Comparison of ENCODE assay signal across 8 mouse cellular contexts in the genomic region with DNA sequence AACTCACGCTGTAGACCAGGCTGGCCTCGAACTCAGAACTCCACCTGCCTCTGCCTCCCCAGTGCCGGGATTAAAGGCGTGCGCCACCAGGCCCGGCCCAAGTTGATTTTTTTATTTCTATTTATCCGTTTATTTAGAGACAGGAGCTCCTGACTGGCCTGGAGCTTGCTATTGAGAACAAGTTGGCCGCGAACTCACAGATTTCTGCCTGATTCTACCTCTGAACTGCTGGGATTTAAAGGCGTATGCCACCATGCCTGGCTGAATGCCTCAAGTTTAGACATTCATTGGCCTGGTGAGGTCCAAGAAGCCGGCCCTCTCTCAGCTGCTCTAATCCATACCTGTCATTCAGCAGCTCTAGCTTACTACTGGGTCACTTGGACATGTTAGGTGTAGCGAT. TPM values are rescaled to one million over a fixed set of nuclear protein-coding genes. Genes with fewer than 3 reads are reported as not detected.
DNase-seq lines count a peak whose midpoint lies in the region; ATAC-seq and TF ChIP-seq lines count a peak whose summit lies in the region.

No protein-coding gene starts in this region.

- TF ChIP-seq CTCF in E14TG2a.4 (conservative IDR thresholded peaks at IDR 0.05; ENCODE audit: low read length): no peak

- no peak for ATAC-seq in heart, embryonic 14.5 days (ENCODE audit: insufficient number of reproducible peaks, insufficient read depth, low FRiP score, low read depth)
- ATAC-seq in forebrain, embryonic 13.5 days: no peak
- ATAC-seq in liver, embryonic 12.5 days: no peak

- peak overlapping the region; percentile 52 for H3K9ac ChIP-seq in heart, embryonic 14.5 days (ENCODE audit: low read length)
- no peak overlapping the region for H3K9ac ChIP-seq in forebrain, embryonic 13.5 days
- H3K9ac ChIP-seq in liver, embryonic 12.5 days: peak overlapping the region; percentile 71

- intact Hi-C loops in heart, postnatal 14 days (cut with DNase I): no loop called here
- intact Hi-C loops in gastrocnemius, postnatal 36 days (cut with DNase I): no loop called here

- peak overlapping the region in 1 of 2 experiments; percentile 88; a peak in 2 of 4 replicates for H3K27ac ChIP-seq in heart, embryonic 14.5 days (replicated peaks in 1 of 2; ENCODE audit: control insufficient read depth in 1 of 2, insufficient read depth in 1 of 2, low read depth in 2 of 2, low read length in 2 of 2)
- peak overlapping the region; percentile 83; the same call in 1 of the 2 replicates for H3K27ac ChIP-seq in forebrain, embryonic 13.5 days
- peak overlapping the region; percentile 94 for H3K27ac ChIP-seq in liver, embryonic 12.5 days

- H3K9me3 ChIP-seq in heart, embryonic 14.5 days (ENCODE audit: control insufficient read depth, low read length): no peaks in the 10 kb centered on the region
- H3K9me3 ChIP-seq in E14TG2a.4 (ENCODE audit: low read length): no peaks in the 10 kb centered on the region
- H3K9me3 ChIP-seq in forebrain, embryonic 13.5 days (replicated peaks): no peaks in the 10 kb centered on the region
- no peaks in the 10 kb centered on the region for H3K9me3 ChIP-seq in liver, embryonic 12.5 days (replicated peaks)

- no peak for DNase-seq in heart, postnatal 14 days
- DNase-seq in ovary, postnatal 36 days (ENCODE audit: low spot score): no peak
- DNase-seq in gastrocnemius, postnatal 36 days: no peak
- no peak for DNase-seq in adrenal gland, postnatal 4 days (ENCODE audit: low spot score in 2 of 2)

- peaks cover 29 to 45% of the 10 kb centered on the region in 2 experiments for H3K4me1 ChIP-seq in heart, embryonic 14.5 days (ENCODE audit: control insufficient read depth in 2 of 2, insufficient read depth in 2 of 2, low read length in 2 of 2)
- H3K4me1 ChIP-seq in E14TG2a.4 (replicated peaks; ENCODE audit: low read depth, low read length): peaks cover 67% of the 10 kb centered on the region
- peaks cover 49% of the 10 kb centered on the region for H3K4me1 ChIP-seq in forebrain, embryonic 13.5 days
- peaks cover 81% of the 10 kb centered on the region for H3K4me1 ChIP-seq in liver, embryonic 12.5 days

- peak overlapping the region in 1 of 2 experiments; percentile 53; a peak in 2 of 4 replicates for H3K4me3 ChIP-seq in heart, embryonic 14.5 days (ENCODE audit: control insufficient read depth in 1 of 2, insufficient read depth in 1 of 2, low read depth in 1 of 2, low read length in 2 of 2)
- H3K4me3 ChIP-seq in E14TG2a.4 (replicated peaks; ENCODE audit: low read length): peak overlapping the region; percentile 80
- no peak overlapping the region for H3K4me3 ChIP-seq in forebrain, embryonic 13.5 days
- H3K4me3 ChIP-seq in liver, embryonic 12.5 days: peak overlapping the region; percentile 58

- WGBS in heart, embryonic 14.5 days: 68% methylated on average over 12 of the region's 12 CpGs
- 72% methylated on average over 12 of the region's 12 CpGs for WGBS in forebrain, embryonic 13.5 days
- 52% methylated on average over 12 of the region's 12 CpGs for WGBS in liver, embryonic 12.5 days (ENCODE audit: insufficient replicate concordance)

- peaks cover 24% of the 10 kb centered on the region for H3K36me3 ChIP-seq in heart, embryonic 14.5 days (ENCODE audit: control insufficient read depth, insufficient read depth, low read length)
- peaks cover 34% of the 10 kb centered on the region for H3K36me3 ChIP-seq in E14TG2a.4 (ENCODE audit: insufficient read depth, low read length)
- peaks cover 21% of the 10 kb centered on the region for H3K36me3 ChIP-seq in forebrain, embryonic 13.5 days (ENCODE audit: poor library complexity, severe bottlenecking)
- H3K36me3 ChIP-seq in liver, embryonic 12.5 days: peaks cover 31% of the 10 kb centered on the region

- peak overlapping the region; percentile 95 for H3K4me2 ChIP-seq in heart, embryonic 14.5 days (ENCODE audit: low read length)
- peak overlapping the region; percentile 81 for H3K4me2 ChIP-seq in forebrain, embryonic 13.5 days
- H3K4me2 ChIP-seq in liver, embryonic 12.5 days: peak overlapping the region; percentile 90

- H3K27me3 ChIP-seq in heart, embryonic 14.5 days (ENCODE audit: control insufficient read depth, insufficient read depth, low read length): no peaks in the 10 kb centered on the region
- H3K27me3 ChIP-seq in E14TG2a.4 (ENCODE audit: insufficient read depth, low read length): peaks cover 17% of the 10 kb centered on the region
- no peaks in the 10 kb centered on the region for H3K27me3 ChIP-seq in forebrain, embryonic 13.5 days
- H3K27me3 ChIP-seq in liver, embryonic 12.5 days (replicated peaks): no peaks in the 10 kb centered on the region

RNA-seq across cellular contexts. Expression of gene Dazap1, which starts 0.9 kb away (rescaled TPM):
- polyA plus RNA-seq in heart, embryonic 14.5 days (2014; fragmentation: Nextera tagmentation; extraction: Ambion mirVana): 25.0 and 27.5 TPM in 2 replicates
- 10 to 100 TPM; 68.2 to 76.3 TPM for total RNA-seq in heart, postnatal 14 days (2021)
- polyA plus RNA-seq in forebrain, embryonic 13.5 days (2015; fragmentation: Nextera tagmentation; extraction: Ambion mirVana): 61.7 and 64.9 TPM in 2 replicates
- polyA plus RNA-seq in liver, embryonic 12.5 days (2016; fragmentation: Nextera tagmentation; extraction: Ambion mirVana): 44.3 and 45.9 TPM in 2 replicates
- total RNA-seq in gastrocnemius, postnatal 36 days (2021): 10 to 100 TPM; 30.0 to 40.4 TPM
- 100 to 1,000 TPM; 180 to 181 TPM for total RNA-seq in adrenal gland, postnatal 4 days (2021)

RNA-seq across cellular contexts. Expression of gene Gamt, which starts 1.4 kb away (rescaled TPM):
- polyA plus RNA-seq in heart, embryonic 14.5 days (2014; fragmentation: Nextera tagmentation; extraction: Ambion mirVana): 60.3 and 61.5 TPM in 2 replicates
- total RNA-seq in heart, postnatal 14 days (2021): 10 to 100 TPM; 11.6 to 14.5 TPM
- 18.2 and 18.3 TPM in 2 replicates for polyA plus RNA-seq in forebrain, embryonic 13.5 days (2015; fragmentation: Nextera tagmentation; extraction: Ambion mirVana)
- polyA plus RNA-seq in liver, embryonic 12.5 days (2016; fragmentation: Nextera tagmentation; extraction: Ambion mirVana): 43.0 and 50.0 TPM in 2 replicates
- 10 to 100 TPM; 35.1 to 59.8 TPM for total RNA-seq in gastrocnemius, postnatal 36 days (2021)
- total RNA-seq in adrenal gland, postnatal 4 days (2021): 100 to 1,000 TPM; 181 to 214 TPM

RNA-seq across cellular contexts. Expression of gene Ndufs7, which starts 13.2 kb away (rescaled TPM):
- 721 and 734 TPM in 2 replicates for polyA plus RNA-seq in heart, embryonic 14.5 days (2014; fragmentation: Nextera tagmentation; extraction: Ambion mirVana)
- total RNA-seq in heart, postnatal 14 days (2021): 100 to 1,000 TPM; 728 to 743 TPM
- polyA plus RNA-seq in forebrain, embryonic 13.5 days (2015; fragmentation: Nextera tagmentation; extraction: Ambion mirVana): 267 and 274 TPM in 2 replicates
- 296 and 312 TPM in 2 replicates for polyA plus RNA-seq in liver, embryonic 12.5 days (2016; fragmentation: Nextera tagmentation; extraction: Ambion mirVana)
- 100 to 1,000 TPM; 516 to 553 TPM for total RNA-seq in gastrocnemius, postnatal 36 days (2021)
- total RNA-seq in adrenal gland, postnatal 4 days (2021): 100 to 1,000 TPM; 208 to 225 TPM

RNA-seq across cellular contexts. Expression of gene Rps15, which starts 30.1 kb away (rescaled TPM):
- 648 and 723 TPM in 2 replicates for polyA plus RNA-seq in heart, embryonic 14.5 days (2014; fragmentation: Nextera tagmentation; extraction: Ambion mirVana)
- 100 to 1,000 TPM; 652 to 716 TPM for total RNA-seq in heart, postnatal 14 days (2021)
- 805 and 828 TPM in 2 replicates for polyA plus RNA-seq in forebrain, embryonic 13.5 days (2015; fragmentation: Nextera tagmentation; extraction: Ambion mirVana)
- polyA plus RNA-seq in liver, embryonic 12.5 days (2016; fragmentation: Nextera tagmentation; extraction: Ambion mirVana): 872 and 920 TPM in 2 replicates
- 100 to 1,000 TPM; 529 to 644 TPM for total RNA-seq in gastrocnemius, postnatal 36 days (2021)
- 1,000 to 10,000 TPM; 1,413 to 1,504 TPM for total RNA-seq in adrenal gland, postnatal 4 days (2021)

RNA-seq across cellular contexts. Expression of gene Apc2, which starts 33.6 kb away (rescaled TPM):
- 0.78 and 1.4 TPM in 2 replicates for polyA plus RNA-seq in heart, embryonic 14.5 days (2014; fragmentation: Nextera tagmentation; extraction: Ambion mirVana)
- total RNA-seq in heart, postnatal 14 days (2021): 1 to 10 TPM; 2.3 to 3.6 TPM
- polyA plus RNA-seq in forebrain, embryonic 13.5 days (2015; fragmentation: Nextera tagmentation; extraction: Ambion mirVana): 129 and 140 TPM in 2 replicates
- 0.17 and 0.22 TPM in 2 replicates for polyA plus RNA-seq in liver, embryonic 12.5 days (2016; fragmentation: Nextera tagmentation; extraction: Ambion mirVana)
- total RNA-seq in gastrocnemius, postnatal 36 days (2021): under 1 TPM; 0.54 to 0.57 TPM
- 10 to 100 TPM in 1 of 2 experiments, 1 to 10 TPM in 1; 9.9 to 10.4 TPM for total RNA-seq in adrenal gland, postnatal 4 days (2021)
